Mouse (Mus musculus) ES-Bruce4 (cell line): ENCODE measurements around the gene Luzp1.

Experiments
- CTCF ChIP-seq: IDR thresholded peaks from one replicate; pipeline ENCODE4 v1.8.1; 2011; ENCODE audit warnings: low read depth, low read length
- EP300 ChIP-seq: IDR thresholded peaks from 2 replicates; pipeline ENCODE4 v1.6.1; 2011; ENCODE audit warnings: low read depth, low read length; ENCODE audit not compliant: insufficient read depth
- POLR2A ChIP-seq: IDR thresholded peaks from one replicate; pipeline ENCODE4 v1.8.1; 2011; ENCODE audit warnings: low read length; ENCODE audit not compliant: insufficient read depth

GRCm38 (mm10) chr4:136518141-136518540 lies 48.6 kb downstream of the Luzp1 start:
- TF ChIP-seq CTCF (no peak), POLR2A (no peak), EP300 (no peak)
